Mouse (Mus musculus) heart, embryonic 15.5 days (tissue): ENCODE measurements around the gene Odr4. TPM values are rescaled to one million over a fixed set of nuclear protein-coding genes. Genes with fewer than 3 reads are reported as not detected.

Experiments
- polyA plus RNA-seq: library from polyadenylated mRNA; unstranded; fragments of >200 nt; fragmentation: Nextera tagmentation; extraction: Ambion mirVana; gene quantifications from 2 replicates; pipeline ENCODE4 v1.2.1, GENCODE M21; 2015

Gene Odr4
- polyA plus RNA-seq, 1 experiment from 2014 or later: 38.2 TPM

Other genes with a start within 250 kb of the Odr4 start
- not detected in 2 replicates for gene Pdc, start 73.7 kb downstream of the Odr4 start, polyA plus RNA-seq
- gene Tpr, start 242 bp downstream of the Odr4 start, polyA plus RNA-seq: 107 and 129 TPM in 2 replicates
- gene Prg4, start 73.1 kb upstream of the Odr4 start, polyA plus RNA-seq: 0.30 and 0.91 TPM in 2 replicates